Mouse (Mus musculus): ENCODE results near the gene Cdc42.

Gene Cdc42

GRCm38 (mm10) chr4:137369954-137370750 lies 12.6 kb upstream of the Cdc42 start:
- DNase-seq = peak; percentile 61 to 65

- no peak for DNase-seq
These were observed 10.7 kb upstream of the Cdc42 start for GRCm38 (mm10) chr4:137368198-137368597.

DNA sequence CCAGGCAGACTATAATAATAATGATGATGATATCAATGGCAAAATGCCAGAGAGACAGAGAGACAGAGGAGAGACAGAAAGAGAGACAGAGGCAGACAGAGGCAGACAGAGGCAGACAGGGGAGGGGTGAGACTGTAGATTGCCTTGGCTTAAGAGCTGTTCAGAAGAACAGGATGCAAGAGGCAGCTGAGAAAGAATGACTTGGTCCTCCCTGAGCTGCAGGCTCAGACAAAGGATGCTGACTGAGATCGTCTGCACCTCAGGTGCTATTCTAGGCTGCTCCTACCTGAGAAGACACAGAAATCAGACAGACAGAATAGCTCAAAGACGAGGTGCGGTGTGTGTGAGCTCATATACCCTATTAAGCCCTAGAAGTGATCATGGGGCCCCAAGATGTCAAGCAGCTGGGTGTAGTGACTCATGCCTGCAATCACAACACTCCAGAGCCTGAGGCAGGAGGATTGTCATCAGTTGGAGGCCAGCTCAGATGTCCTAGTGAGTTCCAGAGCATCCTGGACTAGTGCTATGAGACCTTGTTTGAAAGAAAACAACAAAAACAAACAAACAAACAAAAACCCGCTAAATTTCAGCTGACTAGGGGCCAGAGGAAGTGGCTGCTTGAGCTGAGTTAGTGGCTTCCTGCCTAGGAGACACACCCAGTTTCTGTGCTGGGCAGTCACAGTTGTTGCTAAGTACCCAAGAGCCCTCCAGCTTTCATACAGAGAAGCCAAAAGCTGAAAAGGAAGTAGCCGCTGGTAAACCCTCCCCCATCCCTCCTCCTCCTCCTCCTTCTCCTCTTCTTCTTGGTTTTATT lies 10.0 kb upstream of the Cdc42 start:
- peak; percentile 76 to 78 for DNase-seq

- DNase-seq = no peak
These were observed 8.6 kb upstream of the Cdc42 start for GRCm38 (mm10) chr4:137366097-137366496.

- DNase-seq = peak; percentile 73 to 77
These were observed 8.0 kb upstream of the Cdc42 start for GRCm38 (mm10) chr4:137365356-137366062.

GRCm38 (mm10) chr4:137364826-137365225 lies 7.3 kb upstream of the Cdc42 start:
- DNase-seq = no peak

DNA sequence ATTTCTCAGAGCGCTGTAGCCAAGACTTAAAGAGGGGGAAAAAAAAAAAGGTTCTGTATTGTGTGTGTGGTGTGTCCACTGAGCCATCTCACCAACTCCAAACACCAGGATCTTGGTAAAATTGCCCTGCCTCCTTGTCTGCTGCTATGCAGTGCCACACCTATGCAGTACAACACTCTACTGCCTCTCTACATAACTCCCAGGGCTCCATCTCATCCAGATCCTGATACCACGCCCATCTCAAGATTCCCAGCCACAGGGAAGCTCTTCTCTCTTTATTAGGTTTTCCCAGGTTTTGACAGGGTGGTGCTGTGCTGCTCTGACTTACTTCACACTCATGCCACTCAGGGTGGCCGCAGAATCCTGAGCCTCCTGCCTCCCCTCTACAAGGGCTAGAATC lies 3.5 kb upstream of the Cdc42 start:
- no peak for DNase-seq

GRCm38 (mm10) chr4:137358291-137359002 lies 927 bp upstream of the Cdc42 start:
- peak; percentile 46 to 56 for DNase-seq

DNA sequence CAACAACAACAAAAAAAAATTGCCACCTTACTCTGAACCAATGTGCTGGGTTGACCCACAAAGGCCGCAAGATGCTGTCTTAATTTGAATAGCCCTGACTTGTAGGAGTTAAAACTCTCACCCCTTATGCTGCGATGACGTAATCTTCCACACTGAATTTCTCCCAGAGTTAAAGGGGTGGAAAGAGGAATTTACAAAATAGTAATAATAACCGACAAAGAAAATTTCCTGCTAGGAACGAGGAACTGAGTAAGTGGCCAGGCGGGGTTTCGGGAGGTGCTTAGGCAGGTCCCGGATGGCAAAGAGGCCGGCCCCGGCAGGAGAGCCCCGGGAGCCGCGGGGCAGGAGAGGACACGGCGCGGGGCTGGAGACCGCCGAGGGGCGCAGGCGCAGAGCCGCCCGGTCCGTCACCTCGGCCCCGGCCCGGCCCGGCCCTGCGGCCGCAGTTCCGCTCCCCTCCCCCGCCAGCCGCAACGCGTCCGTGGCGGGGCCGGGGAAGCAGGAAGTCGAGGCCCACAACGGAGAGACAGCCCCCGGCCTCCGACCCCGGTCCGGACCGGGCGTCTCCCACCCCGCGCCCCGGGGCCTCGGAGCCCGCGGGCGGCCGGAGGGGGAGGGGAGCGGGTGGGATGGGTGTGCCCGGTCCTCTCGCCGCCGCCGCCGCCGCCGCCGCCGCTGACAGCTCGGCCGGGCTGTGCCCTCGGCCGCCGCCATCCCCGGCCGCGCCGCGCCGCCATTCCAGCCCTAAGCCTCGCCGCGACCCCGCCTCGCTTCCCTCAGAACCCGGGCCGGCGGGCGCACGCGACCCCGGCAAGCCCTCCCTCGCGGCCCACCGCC lies 628 bp downstream of the Cdc42 start:
- peak; percentile 68 to 75 for DNase-seq

DNA sequence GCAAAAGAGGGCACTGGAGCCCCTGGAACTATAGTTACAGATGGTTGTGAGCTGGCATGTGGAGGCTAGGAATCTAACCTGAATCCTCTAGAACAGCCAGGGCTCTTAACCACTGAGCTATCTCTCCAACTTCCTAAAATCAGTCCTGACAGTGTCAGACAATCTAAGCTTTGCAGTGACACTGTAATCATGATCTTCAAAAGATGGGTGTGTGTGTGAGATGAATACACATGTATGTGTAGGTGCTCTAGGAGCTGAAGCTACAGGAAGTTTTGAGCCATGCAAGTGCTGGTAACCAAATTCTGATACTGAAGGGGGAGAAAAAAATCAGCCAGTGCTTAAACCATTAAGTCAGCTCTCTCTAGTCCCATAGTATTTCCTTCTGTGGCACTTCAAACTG lies 6.9 kb downstream of the Cdc42 start:
- DNase-seq = no peak

DNA sequence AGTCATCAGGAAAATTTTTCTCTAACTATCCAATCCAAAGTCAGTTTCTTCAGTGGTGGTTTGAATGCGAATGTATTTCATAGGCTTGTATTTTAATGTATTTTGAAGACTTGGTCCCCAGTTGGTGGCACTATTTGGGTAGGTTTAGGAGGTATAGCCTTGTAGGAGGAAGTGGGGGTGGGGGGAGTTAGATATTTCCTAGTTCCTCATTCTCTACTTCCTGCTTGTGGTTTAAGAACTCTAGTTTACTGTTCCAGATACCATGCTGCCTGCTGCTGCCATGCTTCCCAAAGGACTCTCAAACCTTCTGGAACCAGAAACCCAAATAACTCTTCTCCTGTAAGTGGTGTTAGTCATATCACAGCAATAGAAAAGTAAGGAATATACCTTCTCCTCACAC lies 11.7 kb downstream of the Cdc42 start:
- peak; percentile 73 to 81 for DNase-seq

GRCm38 (mm10) chr4:137345112-137345511 lies 12.4 kb downstream of the Cdc42 start:
- no peak for DNase-seq

DNA sequence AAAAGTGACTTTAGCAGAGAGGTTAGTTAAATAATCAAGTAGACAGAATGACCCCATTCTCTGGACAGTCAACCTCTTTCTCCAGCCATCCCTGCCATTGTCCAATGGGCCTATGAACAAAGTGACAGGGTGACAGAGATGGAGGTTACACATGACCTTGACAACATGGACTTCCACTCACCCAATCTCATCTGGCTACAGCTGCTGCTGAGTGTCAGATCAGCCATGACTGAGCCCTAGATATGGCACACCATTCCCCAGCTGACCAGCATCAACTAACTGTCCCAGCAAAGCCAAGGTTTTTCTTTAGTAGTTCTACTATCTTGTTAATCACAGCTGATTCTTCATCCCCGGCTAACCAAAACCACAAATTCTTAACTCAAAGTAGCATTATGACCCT lies 14.7 kb downstream of the Cdc42 start:
- no peak for DNase-seq

GRCm38 (mm10) chr4:137339415-137339814 lies 18.1 kb downstream of the Cdc42 start:
- no peak for DNase-seq

- DNase-seq = no peak
These were observed 21.1 kb downstream of the Cdc42 start for GRCm38 (mm10) chr4:137336468-137336867.

- no peak for DNase-seq
These were observed 25.5 kb downstream of the Cdc42 start for GRCm38 (mm10) chr4:137332051-137332450.

GRCm38 (mm10) chr4:137326494-137326893 lies 31.0 kb downstream of the Cdc42 start:
- no peak for DNase-seq

- no peak for DNase-seq
These were observed 32.6 kb downstream of the Cdc42 start for GRCm38 (mm10) chr4:137324926-137325325.

DNA sequence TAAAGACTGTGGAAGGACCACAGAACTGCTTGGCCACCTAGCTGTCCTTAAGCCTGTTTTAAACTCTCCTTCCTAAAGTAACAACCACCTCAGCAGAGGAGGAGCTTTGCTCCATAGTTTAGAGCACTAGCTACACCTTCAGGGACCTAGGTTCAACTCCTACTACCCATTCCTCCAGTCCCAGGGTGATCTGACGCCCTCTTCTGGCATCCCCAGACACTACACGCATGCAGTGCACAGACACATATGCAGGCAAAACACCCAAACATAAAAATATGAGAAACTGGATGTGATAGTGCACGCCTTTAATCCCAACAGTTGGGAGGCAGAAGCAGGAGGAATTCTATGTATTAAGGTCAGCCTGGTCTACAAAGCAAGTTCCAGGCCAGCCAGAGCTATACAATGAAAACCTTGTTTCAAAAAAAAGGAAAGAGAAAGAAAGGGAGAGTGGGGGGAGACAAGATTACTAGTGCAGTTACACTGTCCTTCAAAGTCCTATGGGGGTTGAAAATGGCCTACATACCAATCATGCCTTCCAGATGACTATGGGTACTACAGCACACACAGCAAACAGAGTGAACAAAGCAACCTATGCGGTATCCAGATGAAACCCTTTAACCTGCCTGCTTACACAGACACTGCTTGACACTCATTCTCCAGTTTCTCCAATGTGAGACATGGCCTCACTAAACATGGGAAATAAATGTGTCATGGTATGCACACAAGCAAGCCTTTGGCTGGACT lies 41.3 kb downstream of the Cdc42 start:
- DNase-seq = peak in 1 of 2 experiments; percentile 28

DNA sequence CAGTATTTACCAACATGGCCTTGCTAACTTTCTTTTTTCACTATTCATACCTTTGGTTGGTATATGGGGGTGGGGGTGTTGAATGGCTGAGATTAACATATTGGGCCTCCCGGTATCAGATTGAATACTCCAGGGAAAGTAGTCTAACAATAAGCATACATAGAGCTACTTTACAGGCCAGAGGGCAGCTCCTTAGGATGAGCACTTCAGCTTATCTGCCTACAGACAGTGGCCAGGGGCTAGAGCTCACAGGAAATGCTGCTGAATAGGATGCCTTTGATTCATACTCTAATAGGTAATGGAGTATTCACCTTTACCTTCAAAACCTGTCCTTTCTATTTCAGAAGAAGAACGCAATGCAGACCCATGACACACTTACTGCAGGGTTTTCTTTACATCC lies 42.5 kb downstream of the Cdc42 start:
- DNase-seq = no peak

- no peak for DNase-seq
These were observed 43.0 kb downstream of the Cdc42 start for GRCm38 (mm10) chr4:137314561-137314960.

All from B cell, adult 2 months (primary cell).